Mouse (Mus musculus): Measurements from ENCODE around the gene Rpl23. TPM values are rescaled to one million over a fixed set of nuclear protein-coding genes. Genes with fewer than 3 reads are reported as not detected.
"Not testable (repeated sequence)": the region's sequence is repeated elsewhere in the genome, so short reads cannot be mapped to it uniquely, and the experiment has no call there.

The Rpl23 gene
- total RNA-seq, 1 experiment from 2014 or later = 851 TPM

- DNase-seq = peak; percentile 93
Observed at GRCm38 (mm10) chr11:97766154-97766881, 15.9 kb downstream of the Rpl23 start, which contains the start of gene Cwc25. Gene Cwc25, minus strand, starts transcription at chr11:97766556.

- DNase-seq = no peak
Observed at GRCm38 (mm10) chr11:97761638-97762037, 20.6 kb downstream of the Rpl23 start.

- no peak for DNase-seq
Observed at GRCm38 (mm10) chr11:97758942-97759341, 23.3 kb downstream of the Rpl23 start.

GRCm38 (mm10) chr11:97758125-97758524 lies 24.1 kb downstream of the Rpl23 start:
- no peak for DNase-seq

- DNase-seq = no peak
Observed at GRCm38 (mm10) chr11:97753277-97753676, 29.0 kb downstream of the Rpl23 start.

- DNase-seq = no peak
Observed at GRCm38 (mm10) chr11:97748496-97748895, 33.7 kb downstream of the Rpl23 start.

GRCm38 (mm10) chr11:97747773-97748172 lies 34.5 kb downstream of the Rpl23 start:
- no peak for DNase-seq

- no peak for DNase-seq
Observed at GRCm38 (mm10) chr11:97745331-97745721, 36.9 kb downstream of the Rpl23 start.

GRCm38 (mm10) chr11:97744718-97745330 lies 37.4 kb downstream of the Rpl23 start:
- DNase-seq = peak; percentile 98

- DNase-seq = peak; percentile 65
Observed at GRCm38 (mm10) chr11:97744063-97744717, 38.0 kb downstream of the Rpl23 start, which contains the start of gene Pip4k2b. Gene Pip4k2b, minus strand, starts transcription at chr11:97744704.

GRCm38 (mm10) chr11:97743423-97743822 lies 38.8 kb downstream of the Rpl23 start:
- no peak for DNase-seq

GRCm38 (mm10) chr11:97742591-97742990 lies 39.6 kb downstream of the Rpl23 start:
- no peak for DNase-seq

GRCm38 (mm10) chr11:97742157-97742556 lies 40.1 kb downstream of the Rpl23 start:
- no peak for DNase-seq

GRCm38 (mm10) chr11:97740190-97740589 lies 42.0 kb downstream of the Rpl23 start:
- DNase-seq = no peak

GRCm38 (mm10) chr11:97739155-97739554 lies 43.1 kb downstream of the Rpl23 start:
- no peak for DNase-seq

GRCm38 (mm10) chr11:97738703-97739102 lies 43.5 kb downstream of the Rpl23 start:
- DNase-seq = no peak

GRCm38 (mm10) chr11:97737600-97737999 lies 44.6 kb downstream of the Rpl23 start:
- DNase-seq = no peak

GRCm38 (mm10) chr11:97736645-97737044 lies 45.6 kb downstream of the Rpl23 start:
- DNase-seq = no peak

GRCm38 (mm10) chr11:97734810-97735209 lies 47.4 kb downstream of the Rpl23 start:
- DNase-seq = not testable (repeated sequence)

- DNase-seq = no peak
Observed at GRCm38 (mm10) chr11:97733689-97734088, 48.5 kb downstream of the Rpl23 start.

- no peak for DNase-seq
Observed at GRCm38 (mm10) chr11:97728730-97729129, 53.5 kb downstream of the Rpl23 start.

- no peak for DNase-seq
Observed at GRCm38 (mm10) chr11:97728311-97728710, 53.9 kb downstream of the Rpl23 start.

Measured in adrenal gland, postnatal 25 days (tissue).